Mouse (Mus musculus): ENCODE measurements around the gene Tns4. TPM values are rescaled to one million over a fixed set of nuclear protein-coding genes. Genes with fewer than 3 reads are reported as not detected.

The Tns4 gene
- total and polyA plus RNA-seq, 3 experiments, result 0.03 TPM; not detected in 2

- no peaks in the 10 kb centered on the region for H3K79me2 ChIP-seq (ENCODE audit: control insufficient read depth, insufficient read depth, low read length, poor library complexity)
- no peak for DNase-seq (ENCODE audit: low read depth, low spot score)
- no peaks in the 10 kb centered on the region for H3K9me3 ChIP-seq (replicated peaks; ENCODE audit: insufficient read depth, low read length)
- H3K4me1 ChIP-seq (ENCODE audit: control insufficient read depth in 1 of 2, insufficient read depth in 2 of 2, low read length in 2 of 2), result no peaks in the 10 kb centered on the region
- H3K36me3 ChIP-seq (ENCODE audit: control insufficient read depth in 1 of 2, insufficient read depth in 2 of 2, low read length in 2 of 2), result no peaks in the 10 kb centered on the region
- H3K27ac ChIP-seq (ENCODE audit: control insufficient read depth, low read depth, low read length), result no peak overlapping the region
- H3K4me3 ChIP-seq (ENCODE audit: control insufficient read depth in 1 of 2, insufficient read depth in 1 of 2, low read depth in 2 of 2, low read length in 2 of 2), result no peak overlapping the region
- no peak overlapping the region for H3K9ac ChIP-seq (ENCODE audit: control insufficient read depth, low read depth, low read length, poor library complexity, severe bottlenecking)
- TF ChIP-seq TCF12 (IDR thresholded peaks at IDR 0.05; ENCODE audit: low read depth, low read length) (no peak), HCFC1 (IDR thresholded peaks at IDR 0.05; ENCODE audit: low read depth, low read length) (no peak), MAFK (IDR thresholded peaks at IDR 0.05; ENCODE audit: borderline replicate concordance, low read depth, low read length) (no peak), TBP (IDR thresholded peaks at IDR 0.05; ENCODE audit: low read depth, low read length) (no peak), ELF1 (IDR thresholded peaks at IDR 0.05; ENCODE audit: low read depth, low read length) (no peak), SMC3 (IDR thresholded peaks at IDR 0.05; ENCODE audit: low read depth, low read length) (no peak), EP300 (IDR thresholded peaks at IDR 0.05; ENCODE audit: low read depth in 1 of 2, low read length in 2 of 2) (no peak), CTCF (IDR thresholded peaks at IDR 0.05 in 2 of 3, conservative IDR thresholded peaks at IDR 0.05 in 1 of 3; ENCODE audit: control insufficient read depth in 1 of 3, insufficient read depth in 1 of 3, low read depth in 2 of 3, low read length in 3 of 3, poor library complexity in 1 of 3, severe bottlenecking in 1 of 3) (no peak), GATA1 (IDR thresholded peaks at IDR 0.05; ENCODE audit: low read depth, low read length) (no peak), TAL1 (IDR thresholded peaks at IDR 0.05; ENCODE audit: low read length) (no peak), ZKSCAN1 (IDR thresholded peaks at IDR 0.05; ENCODE audit: low read depth, low read length) (no peak), RAD21 (IDR thresholded peaks at IDR 0.05; ENCODE audit: low read depth, low read length) (no peak), POLR2AphosphoS2 (IDR thresholded peaks at IDR 0.05; ENCODE audit: low read length) (no peak), MYC (IDR thresholded peaks at IDR 0.05; ENCODE audit: low read depth, low read length) (no peak), ZMIZ1 (IDR thresholded peaks at IDR 0.05; ENCODE audit: low read depth, low read length) (no peak)
- peaks cover 14% of the 10 kb centered on the region in 2 experiments for H3K27me3 ChIP-seq (ENCODE audit: control insufficient read depth in 1 of 2, insufficient read depth in 2 of 2, low read length in 2 of 2)
These were observed 7.5 kb downstream of the Tns4 start for GRCm38 (mm10) chr11:99081566-99081965.

GRCm38 (mm10) chr11:99080902-99081543, 8.1 kb downstream of the Tns4 start:
- Histone ChIP-seq H3K9ac (ENCODE audit: control insufficient read depth, low read depth, low read length, poor library complexity, severe bottlenecking) (no peak overlapping the region), H3K4me1 (ENCODE audit: control insufficient read depth in 1 of 2, insufficient read depth in 2 of 2, low read length in 2 of 2) (no peaks in the 10 kb centered on the region), H3K36me3 (ENCODE audit: control insufficient read depth in 1 of 2, insufficient read depth in 2 of 2, low read length in 2 of 2) (no peaks in the 10 kb centered on the region), H3K79me2 (ENCODE audit: control insufficient read depth, insufficient read depth, low read length, poor library complexity) (no peaks in the 10 kb centered on the region), H3K9me3 (replicated peaks; ENCODE audit: insufficient read depth, low read length) (no peaks in the 10 kb centered on the region), H3K4me3 (ENCODE audit: control insufficient read depth in 1 of 2, insufficient read depth in 1 of 2, low read depth in 2 of 2, low read length in 2 of 2) (no peak overlapping the region), H3K27ac (ENCODE audit: control insufficient read depth, low read depth, low read length) (no peak overlapping the region), H3K27me3 (ENCODE audit: control insufficient read depth in 1 of 2, insufficient read depth in 2 of 2, low read length in 2 of 2) (peaks cover 14% of the 10 kb centered on the region in 2 experiments)
- DNase-seq (ENCODE audit: low read depth, low spot score), result no peak
- no peak for TF ChIP-seq TAL1 (IDR thresholded peaks at IDR 0.05; ENCODE audit: low read length)
- TF ChIP-seq MYB (IDR thresholded peaks at IDR 0.05; ENCODE audit: low read depth, low read length), result no peak
- TF ChIP-seq ELF1 (IDR thresholded peaks at IDR 0.05; ENCODE audit: low read depth, low read length), result no peak
- no peak for TF ChIP-seq POLR2AphosphoS2 (IDR thresholded peaks at IDR 0.05; ENCODE audit: low read length)
- no peak for TF ChIP-seq RCOR1 (IDR thresholded peaks at IDR 0.05; ENCODE audit: low read depth, low read length)
- no peak for TF ChIP-seq MAX (IDR thresholded peaks at IDR 0.05; ENCODE audit: low read length)
- TF ChIP-seq JUND (IDR thresholded peaks at IDR 0.05; ENCODE audit: low read depth, low read length), result no peak
- TF ChIP-seq ZNF384 (IDR thresholded peaks at IDR 0.05; ENCODE audit: low read depth, low read length), result no peak
- no peak for TF ChIP-seq MXI1 (IDR thresholded peaks at IDR 0.05; ENCODE audit: low read depth, low read length)
- TF ChIP-seq USF1 (IDR thresholded peaks at IDR 0.05; ENCODE audit: low read depth, low read length), result no peak
- TF ChIP-seq TCF12 (IDR thresholded peaks at IDR 0.05; ENCODE audit: low read depth, low read length), result no peak
- no peak for TF ChIP-seq CHD2 (IDR thresholded peaks at IDR 0.05; ENCODE audit: low read length)
- no peak for TF ChIP-seq EP300 (IDR thresholded peaks at IDR 0.05; ENCODE audit: low read depth in 1 of 2, low read length in 2 of 2)
- no peak for TF ChIP-seq CHD1 (IDR thresholded peaks at IDR 0.05; ENCODE audit: low read depth, low read length)
- no peak for TF ChIP-seq NELFE (IDR thresholded peaks at IDR 0.05; ENCODE audit: low read depth, low read length)
- no peak for TF ChIP-seq MYC (IDR thresholded peaks at IDR 0.05; ENCODE audit: low read depth, low read length)
- TF ChIP-seq MAZ (IDR thresholded peaks at IDR 0.05; ENCODE audit: low read depth, low read length), result no peak
- TF ChIP-seq TBP (IDR thresholded peaks at IDR 0.05; ENCODE audit: low read depth, low read length), result no peak
